14 mouse cellular contexts compared by ENCODE assay signal in the genomic region with DNA sequence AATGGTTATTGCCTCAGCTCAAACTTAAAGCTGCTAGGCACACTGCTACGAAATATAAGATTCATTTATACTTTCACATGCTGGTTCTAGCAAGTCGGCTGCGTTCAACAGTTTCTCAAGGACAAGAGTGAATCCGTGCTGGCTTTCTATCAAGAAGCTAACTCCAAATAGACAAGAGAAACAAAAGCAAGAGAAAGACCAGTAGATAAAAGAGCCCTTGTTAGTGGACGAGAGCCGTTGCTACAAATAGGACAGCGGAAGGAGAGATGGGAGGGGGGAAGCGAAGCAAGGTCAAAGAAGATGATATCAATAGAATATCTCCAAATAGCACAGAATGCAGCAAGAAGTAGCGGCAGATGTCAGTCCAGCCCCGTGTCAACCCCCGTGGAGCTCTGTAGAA. TPM values are rescaled to one million over a fixed set of nuclear protein-coding genes. Genes with fewer than 3 reads are reported as not detected.
DNase-seq lines count a peak whose midpoint lies in the region; ATAC-seq and TF ChIP-seq lines count a peak whose summit lies in the region.
"Had no signal": no experiment of that assay in that cellular context is flagged by ENCODE, and none has a peak within 500 bp of the region (broad histone marks: within the 10 kb centered on the region; RNA-seq: fewer than 3 reads in every experiment).

No protein-coding gene starts in this region.

- no peak overlapping the region for H3K4me2 ChIP-seq in intestine, postnatal 0 days (replicated peaks; ENCODE audit: low read depth)
- H3K4me2 ChIP-seq: liver, embryonic 13.5 days had no signal

- no peak for ATAC-seq in intestine, postnatal 0 days
- ATAC-seq: CD4-positive, CD25-positive, alpha-beta regulatory T cell, adult 4 months; Patski had no signal

- no peaks in the 10 kb centered on the region for H3K4me1 ChIP-seq in intestine, postnatal 0 days (replicated peaks; ENCODE audit: control insufficient read depth, insufficient read depth, low read length)
- H3K4me1 ChIP-seq: liver, embryonic 13.5 days had no signal

- no peaks in the 10 kb centered on the region for H3K9me3 ChIP-seq in intestine, postnatal 0 days (ENCODE audit: control insufficient read depth)
- H3K9me3 ChIP-seq: liver, embryonic 13.5 days had no signal

- DNase-seq in heart, adult 11 months = peak; percentile 29
- no peak for DNase-seq in heart, postnatal 36 days
- DNase-seq in Muller cell, postnatal 12 days (ENCODE audit: inconsistent ontology term) = peak; percentile 34
- DNase-seq in cerebellum, postnatal 10 days = peak; percentile 29 to 39
- peak; percentile 31 to 72 for DNase-seq in left cerebral cortex, postnatal 25 days (ENCODE audit: low spot score in 2 of 2)
- no peak for DNase-seq in thymus, postnatal 0 days (ENCODE audit: low spot score)
- DNase-seq: adrenal gland, postnatal 14 days; kidney, adult 18-20 months; liver, embryonic 13.5 days; lung, postnatal 36 days; thymus, adult 18-20 months had no signal

- H3K27ac ChIP-seq in intestine, postnatal 0 days (ENCODE audit: low read depth, low read length) = no peak overlapping the region
- H3K27ac ChIP-seq: liver, embryonic 13.5 days had no signal

- no peaks in the 10 kb centered on the region for H3K36me3 ChIP-seq in intestine, postnatal 0 days (ENCODE audit: control insufficient read depth, insufficient read depth)
- H3K36me3 ChIP-seq: liver, embryonic 13.5 days had no signal

- H3K27me3 ChIP-seq in intestine, postnatal 0 days (replicated peaks; ENCODE audit: control insufficient read depth, insufficient read depth, low read length) = no peaks in the 10 kb centered on the region
- H3K27me3 ChIP-seq: liver, embryonic 13.5 days had no signal

- no peak overlapping the region for H3K4me3 ChIP-seq in intestine, postnatal 0 days (ENCODE audit: low read depth, low read length)
- H3K4me3 ChIP-seq: liver, embryonic 13.5 days had no signal

- no peak for TF ChIP-seq CTCF in intestine, postnatal 0 days (IDR thresholded peaks at IDR 0.05; ENCODE audit: low read depth)

- no peak overlapping the region for H3K9ac ChIP-seq in intestine, postnatal 0 days (ENCODE audit: low read depth, low read length)
- H3K9ac ChIP-seq: liver, embryonic 13.5 days had no signal

- intact Hi-C loops in heart, postnatal 36 days (cut with DNase I) = no loop called here
- intact Hi-C loops in left cerebral cortex, postnatal 25 days (cut with DNase I) = loop anchor here (1.0 to 5.0 kb wide), 4 partner anchors 49 to 380 kb away; a partner anchor contains a TSS

- WGBS in intestine, postnatal 0 days = 88% methylated on average over 11 of the region's 11 CpGs

RNA-seq across cellular contexts. Expression of a gene that starts 49.5 kb away (rescaled TPM):
- 10 to 100 TPM; 22.5 to 23.8 TPM for total RNA-seq in heart, postnatal 36 days (2021)
- 100 to 1,000 TPM; 211 to 227 TPM for total RNA-seq in left cerebral cortex, postnatal 25 days (2021)
- polyA plus RNA-seq in intestine, postnatal 0 days (2015; fragmentation: Nextera tagmentation; extraction: Ambion mirVana) = 1.7 and 2.2 TPM in 2 replicates
- polyA plus RNA-seq in thymus, postnatal 0 days (2015; fragmentation: Nextera tagmentation; extraction: Ambion mirVana) = 1.9 and 2.1 TPM in 2 replicates

Comparison
In these comparisons a context has a peak if more than half of its experiments do, and no peak if none do; other contexts are left out.
1. DNase-seq: peak in heart, adult 11 months (single experiment), Muller cell, postnatal 12 days (single experiment), cerebellum, postnatal 10 days (2 of 2) and left cerebral cortex, postnatal 25 days (2 of 2); none in heart, postnatal 36 days (0 of 2) and thymus, postnatal 0 days (single experiment).
2. RNA of a gene that starts 49.5 kb away (total RNA-seq): 211 to 227 TPM in left cerebral cortex, postnatal 25 days; 22.5 to 23.8 TPM in heart, postnatal 36 days; every median in the first group is over 4 times any median in the second.